Mouse (Mus musculus): ENCODE results near the gene Spink4.

Spink4 gene

GRCm38 (mm10) chr4:40919785-40920184 lies at the start of gene Spink4:
Gene Spink4 (plus strand): TSS chr4:40920052.
- no peak for DNase-seq (ENCODE audit: low spot score)

GRCm38 (mm10) chr4:40870206-40870605 lies 49.6 kb upstream of the Spink4 start:
- no peak for DNase-seq (ENCODE audit: low spot score)

- no peak for DNase-seq (ENCODE audit: low spot score)
These were observed 47.7 kb upstream of the Spink4 start for GRCm38 (mm10) chr4:40872129-40872528.

- DNase-seq (ENCODE audit: low spot score) = no peak
These were observed 46.5 kb upstream of the Spink4 start for GRCm38 (mm10) chr4:40873320-40873719.

GRCm38 (mm10) chr4:40874151-40874600 lies 45.7 kb upstream of the Spink4 start:
- no peak for DNase-seq (ENCODE audit: low spot score)

- no peak for DNase-seq (ENCODE audit: low spot score)
These were observed 44.9 kb upstream of the Spink4 start for GRCm38 (mm10) chr4:40874794-40875552.

GRCm38 (mm10) chr4:40875842-40876241 lies 44.0 kb upstream of the Spink4 start:
- DNase-seq (ENCODE audit: low spot score) = no peak

GRCm38 (mm10) chr4:40876814-40877371 lies 43.0 kb upstream of the Spink4 start:
- peak; percentile 47 for DNase-seq (ENCODE audit: low spot score)

GRCm38 (mm10) chr4:40877528-40877927 lies 42.3 kb upstream of the Spink4 start:
- no peak for DNase-seq (ENCODE audit: low spot score)

- DNase-seq (ENCODE audit: low spot score) = no peak
These were observed 36.7 kb upstream of the Spink4 start for GRCm38 (mm10) chr4:40883200-40883599.

- DNase-seq (ENCODE audit: low spot score) = no peak
These were observed 35.3 kb upstream of the Spink4 start for GRCm38 (mm10) chr4:40884282-40885165.

GRCm38 (mm10) chr4:40885166-40885525 lies 34.7 kb upstream of the Spink4 start:
- DNase-seq (ENCODE audit: low spot score) = no peak

- no peak for DNase-seq (ENCODE audit: low spot score)
These were observed 34.0 kb upstream of the Spink4 start for GRCm38 (mm10) chr4:40885883-40886282.

GRCm38 (mm10) chr4:40888839-40889238 lies 31.0 kb upstream of the Spink4 start:
- no peak for DNase-seq (ENCODE audit: low spot score)

- DNase-seq (ENCODE audit: low spot score) = no peak
These were observed 30.6 kb upstream of the Spink4 start for GRCm38 (mm10) chr4:40889252-40889651.

- no peak for DNase-seq (ENCODE audit: low spot score)
These were observed 29.9 kb upstream of the Spink4 start for GRCm38 (mm10) chr4:40889983-40890382.

GRCm38 (mm10) chr4:40891206-40891605 lies 28.6 kb upstream of the Spink4 start:
- no peak for DNase-seq (ENCODE audit: low spot score)

GRCm38 (mm10) chr4:40895118-40895517 lies 24.7 kb upstream of the Spink4 start:
- no peak for DNase-seq (ENCODE audit: low spot score)

GRCm38 (mm10) chr4:40895646-40896045 lies 24.2 kb upstream of the Spink4 start:
- DNase-seq (ENCODE audit: low spot score) = no peak

GRCm38 (mm10) chr4:40898476-40899044 lies 21.3 kb upstream of the Spink4 start:
- no peak for DNase-seq (ENCODE audit: low spot score)

GRCm38 (mm10) chr4:40899264-40899663 lies 20.6 kb upstream of the Spink4 start:
- DNase-seq (ENCODE audit: low spot score) = no peak

GRCm38 (mm10) chr4:40900071-40900470 lies 19.8 kb upstream of the Spink4 start:
- DNase-seq (ENCODE audit: low spot score) = no peak
